Mouse (Mus musculus) ES-CJ7 (cell line): ENCODE measurements around the gene Galnt17.

Source experiments
- DNase-seq: peaks from one replicate; pipeline ENCODE4 v3.0.0; 2011; ENCODE audit warnings: low read depth, low spot score

Gene Galnt17

DNA sequence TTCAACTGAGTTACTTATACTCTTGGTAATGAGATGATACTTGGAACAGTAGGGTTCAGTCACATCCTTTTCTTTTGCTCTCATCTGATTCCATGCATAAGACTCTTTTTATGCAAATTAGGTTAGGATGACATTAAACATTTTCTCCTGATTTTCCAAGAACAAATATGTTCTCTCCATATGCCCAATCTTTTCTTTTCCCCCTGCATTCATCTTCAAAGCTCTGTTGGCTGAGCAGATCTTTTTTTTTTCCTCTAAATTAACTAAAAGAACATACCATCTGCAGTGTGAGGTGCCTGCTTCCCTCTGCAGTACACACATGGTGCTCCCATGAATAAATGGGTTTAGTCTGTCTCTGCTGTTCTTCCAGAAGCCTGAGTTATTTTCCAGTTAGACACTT is 173.5 kb downstream of the Galnt17 start:
- DNase-seq: no peak

DNA sequence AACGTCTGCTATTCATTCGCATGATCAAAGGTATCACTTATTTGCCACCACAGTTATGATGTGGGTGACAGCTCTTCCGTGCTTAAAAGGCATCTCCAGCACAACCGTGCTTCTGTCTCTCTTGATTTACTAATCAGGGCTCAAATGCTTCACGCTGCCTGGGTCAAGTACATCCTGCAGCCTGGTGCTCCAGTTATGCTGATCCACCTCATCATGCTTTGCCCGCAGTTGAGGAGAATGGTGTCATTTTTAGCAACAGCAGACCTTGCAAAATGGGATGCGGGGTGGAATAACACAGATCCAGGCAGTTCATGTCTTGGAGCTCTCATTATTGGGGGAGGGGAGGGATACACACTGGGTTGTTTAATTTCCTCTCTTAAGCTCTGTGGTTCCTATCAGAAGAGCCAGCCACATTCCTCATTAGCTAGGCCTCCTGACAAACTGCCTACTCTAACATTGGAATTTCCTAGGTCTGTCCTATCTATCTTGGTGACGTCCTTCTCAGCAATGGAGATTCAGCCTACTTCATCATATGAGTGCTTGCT is 187.9 kb downstream of the Galnt17 start:
- no peak for DNase-seq

DNA sequence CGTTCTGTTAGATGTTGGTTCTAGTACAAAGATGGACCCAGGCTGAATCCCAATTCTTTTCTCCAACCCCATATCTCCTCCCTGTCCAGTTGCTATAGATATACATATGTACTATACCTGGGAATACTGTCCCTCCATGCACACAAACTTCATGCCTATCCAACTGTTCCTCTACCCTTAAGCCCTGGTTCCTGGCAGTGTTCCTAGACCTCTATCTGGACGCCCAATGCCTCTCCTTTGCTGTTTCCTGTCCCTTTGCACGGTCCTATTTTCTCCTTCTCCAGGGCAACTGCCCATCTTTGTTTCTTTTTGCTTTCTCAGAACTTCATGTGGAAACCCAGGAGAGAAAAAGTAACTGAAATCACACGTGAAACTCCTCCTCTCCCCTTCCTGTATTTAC is 188.4 kb downstream of the Galnt17 start:
- DNase-seq: no peak

DNA sequence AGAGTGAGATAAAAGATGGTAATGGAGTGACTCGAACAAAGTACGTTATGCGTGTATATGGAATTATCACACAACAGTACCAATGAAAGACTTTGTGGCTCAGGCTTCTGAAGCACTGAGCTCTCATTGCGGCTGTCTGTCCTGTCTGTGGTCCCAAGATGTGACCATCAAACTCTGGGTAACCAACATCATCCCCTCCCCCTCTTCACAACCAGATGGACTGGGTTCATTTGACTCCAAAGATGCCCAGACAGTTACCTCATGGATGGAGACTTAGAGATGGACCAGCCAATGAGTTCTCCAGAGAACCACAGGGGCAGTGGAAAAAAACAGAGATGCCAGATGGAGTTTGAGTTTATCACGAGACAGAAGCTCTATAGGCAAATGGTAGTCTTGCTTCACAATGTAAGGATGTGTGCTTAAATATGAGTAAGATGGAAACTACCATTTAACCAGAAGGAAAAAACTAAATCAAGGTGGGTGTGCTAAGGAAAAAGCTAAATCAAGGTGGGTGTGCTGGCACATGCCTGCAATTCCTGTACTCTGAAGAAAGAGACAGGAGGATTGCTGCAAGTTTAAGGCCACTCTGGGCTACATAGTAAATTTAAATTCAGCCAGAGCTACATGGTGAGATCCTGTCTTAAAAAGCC is 190.8 kb downstream of the Galnt17 start:
- no peak for DNase-seq

DNA sequence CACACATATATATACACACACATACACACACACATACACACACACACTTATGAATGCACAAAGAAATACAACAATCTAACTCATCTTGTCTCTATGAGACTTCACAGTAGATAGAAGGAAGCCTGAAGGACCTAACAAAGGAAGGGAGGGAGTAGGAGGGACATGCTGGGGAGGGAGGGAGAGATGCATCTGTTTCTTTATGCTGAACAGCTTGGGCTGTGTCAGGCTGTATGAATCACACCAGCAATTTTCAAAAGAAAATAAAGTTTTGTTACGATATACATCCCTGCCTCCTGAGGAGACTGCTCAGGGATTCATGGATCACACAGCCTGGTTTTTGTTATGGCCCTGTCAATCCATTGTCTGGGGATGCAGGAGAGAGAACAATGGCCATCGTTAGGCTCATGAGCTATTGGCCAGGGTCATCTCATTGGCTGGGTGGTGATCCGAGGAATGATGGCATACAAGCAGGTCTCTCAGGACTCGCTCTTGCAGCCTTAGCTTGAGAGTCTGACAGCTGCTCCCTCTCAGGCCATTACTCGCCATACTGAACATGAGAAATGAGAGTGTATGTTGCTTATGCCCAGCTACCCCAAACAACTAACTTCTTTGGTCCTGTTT is 194.3 kb downstream of the Galnt17 start:
- DNase-seq: no peak

DNA sequence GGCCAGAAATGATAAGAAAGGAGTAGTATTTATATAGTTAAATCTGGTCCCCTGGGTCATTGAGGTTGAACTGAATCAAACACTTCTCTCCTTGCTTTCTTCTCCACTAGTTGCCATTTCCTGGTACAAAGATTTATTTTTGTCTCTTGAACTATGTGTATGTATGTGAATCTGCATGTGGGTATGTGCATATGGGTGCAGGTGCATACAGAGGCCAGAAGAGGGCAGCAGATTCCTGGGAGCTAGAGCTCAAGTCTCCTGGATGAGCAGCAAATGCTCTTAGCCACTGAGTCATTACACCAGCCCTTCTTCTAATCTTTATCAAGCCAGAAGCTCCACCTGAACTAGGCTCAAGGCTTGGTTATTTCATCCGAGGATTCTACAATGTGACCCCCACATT is 201.1 kb downstream of the Galnt17 start:
- DNase-seq: peak; percentile 44

DNA sequence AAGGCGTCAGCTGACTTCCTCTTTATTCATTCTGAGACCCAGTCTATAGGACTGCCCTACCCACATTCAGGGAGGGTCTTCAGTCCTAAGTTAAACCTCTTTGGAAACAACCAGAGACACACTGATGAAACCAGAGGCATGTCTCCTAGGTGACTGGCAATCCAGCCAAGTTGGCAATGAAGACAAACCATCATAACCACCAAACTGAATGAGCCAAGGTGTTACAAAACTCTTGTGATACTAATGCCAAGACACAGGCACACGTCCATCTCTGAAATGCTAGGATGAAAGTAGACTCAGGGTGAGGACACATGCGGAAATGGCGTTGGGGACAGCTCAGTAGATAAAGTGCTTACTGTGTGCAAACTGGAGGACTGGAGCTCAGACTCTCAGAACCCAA is 211.5 kb downstream of the Galnt17 start:
- no peak for DNase-seq

DNA sequence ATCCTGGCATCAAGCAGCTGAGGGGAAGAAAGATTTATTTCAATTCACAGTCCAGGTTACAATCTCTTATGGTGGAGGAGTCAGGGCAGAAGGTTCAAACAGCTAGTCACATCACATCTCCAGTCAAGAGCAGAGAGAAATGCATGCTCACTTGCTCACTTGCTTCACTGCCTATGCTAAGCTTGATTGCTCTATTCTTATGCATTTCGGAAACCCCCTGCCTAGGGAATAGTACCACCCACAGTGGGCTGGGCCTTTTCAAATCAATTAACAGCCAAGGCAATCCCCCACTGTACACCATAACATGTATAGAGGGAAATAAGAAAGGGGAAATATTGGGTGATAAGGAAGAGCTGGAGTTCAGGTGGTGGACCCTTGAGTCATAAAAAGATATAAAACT is 212.7 kb downstream of the Galnt17 start:
- DNase-seq: peak; percentile 71

DNA sequence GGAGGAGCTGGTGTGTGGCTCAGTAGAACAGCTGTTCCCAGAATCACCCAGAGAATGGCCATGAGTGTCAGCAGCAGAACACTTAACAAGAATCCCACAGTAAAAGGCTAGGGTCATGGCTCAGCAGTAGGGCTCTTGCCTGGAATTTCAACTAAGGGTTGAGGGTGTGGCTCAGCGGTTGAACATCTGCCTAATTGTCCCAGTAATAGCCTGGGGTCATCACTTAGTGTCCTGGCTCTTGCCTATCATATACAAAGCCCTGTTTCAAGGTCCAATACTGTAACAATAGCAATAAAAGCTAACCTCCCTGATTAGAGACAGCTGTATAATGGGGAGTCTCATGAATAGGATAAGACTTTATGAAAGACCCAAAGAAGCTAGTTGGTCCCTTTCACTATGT is 213.5 kb downstream of the Galnt17 start:
- DNase-seq: peak; percentile 70

DNA sequence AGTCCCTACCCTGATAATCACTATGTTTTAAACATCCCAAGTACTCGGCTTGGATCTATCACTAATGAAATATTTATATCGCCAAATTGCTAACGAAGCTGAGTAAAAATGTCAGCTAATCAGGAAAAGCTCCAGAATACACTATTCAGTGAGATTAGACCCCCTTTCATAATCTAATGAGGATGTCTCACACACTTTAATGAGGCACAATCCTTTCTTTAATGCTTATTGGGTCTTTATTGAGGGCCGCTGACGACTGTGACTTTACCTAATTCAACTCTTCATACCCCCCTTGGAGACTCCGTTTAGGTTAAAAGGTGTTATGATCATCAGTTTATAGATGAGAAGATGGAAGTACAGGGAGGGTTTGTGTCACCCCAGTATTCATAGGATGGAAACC is 214.2 kb downstream of the Galnt17 start:
- no peak for DNase-seq

DNA sequence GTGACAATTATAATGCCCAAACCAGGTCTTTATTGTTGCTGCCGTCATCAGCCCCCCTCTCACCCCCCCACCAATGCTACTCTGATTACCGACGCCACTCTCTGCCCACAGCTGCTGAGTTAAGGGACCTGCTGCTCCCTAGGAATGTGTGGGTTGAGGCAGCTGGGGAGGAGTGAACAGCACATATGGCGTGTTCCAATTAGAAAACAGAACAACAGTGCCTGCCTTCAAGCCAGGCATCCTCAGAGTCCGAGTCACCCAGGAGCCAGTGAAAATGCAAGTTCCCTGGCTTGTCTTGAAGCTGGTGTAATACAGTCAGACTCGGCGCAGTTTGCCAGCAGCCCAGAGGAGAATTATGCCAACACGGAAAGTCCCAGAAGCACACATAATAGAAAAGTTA is 218.4 kb downstream of the Galnt17 start:
- DNase-seq: no peak

DNA sequence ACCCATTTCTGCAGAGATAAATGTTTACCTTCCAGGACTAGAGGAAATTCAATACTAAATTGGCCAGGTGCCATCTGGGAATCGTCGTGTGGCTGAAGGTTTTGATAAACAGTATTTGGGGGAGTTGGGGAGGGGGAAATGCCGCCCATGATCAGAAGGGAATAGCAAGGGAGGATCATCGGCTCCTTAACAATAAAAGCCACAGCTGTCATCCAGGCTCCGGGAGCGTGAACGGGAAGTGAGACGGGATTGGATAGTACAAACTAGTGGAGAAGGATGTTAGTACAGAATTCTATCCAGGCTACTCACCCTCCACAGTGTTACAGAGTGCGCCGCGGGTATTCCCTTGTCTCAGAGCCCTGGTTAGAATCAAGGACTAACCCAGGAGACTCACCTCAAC is 219.4 kb downstream of the Galnt17 start:
- DNase-seq: no peak

DNA sequence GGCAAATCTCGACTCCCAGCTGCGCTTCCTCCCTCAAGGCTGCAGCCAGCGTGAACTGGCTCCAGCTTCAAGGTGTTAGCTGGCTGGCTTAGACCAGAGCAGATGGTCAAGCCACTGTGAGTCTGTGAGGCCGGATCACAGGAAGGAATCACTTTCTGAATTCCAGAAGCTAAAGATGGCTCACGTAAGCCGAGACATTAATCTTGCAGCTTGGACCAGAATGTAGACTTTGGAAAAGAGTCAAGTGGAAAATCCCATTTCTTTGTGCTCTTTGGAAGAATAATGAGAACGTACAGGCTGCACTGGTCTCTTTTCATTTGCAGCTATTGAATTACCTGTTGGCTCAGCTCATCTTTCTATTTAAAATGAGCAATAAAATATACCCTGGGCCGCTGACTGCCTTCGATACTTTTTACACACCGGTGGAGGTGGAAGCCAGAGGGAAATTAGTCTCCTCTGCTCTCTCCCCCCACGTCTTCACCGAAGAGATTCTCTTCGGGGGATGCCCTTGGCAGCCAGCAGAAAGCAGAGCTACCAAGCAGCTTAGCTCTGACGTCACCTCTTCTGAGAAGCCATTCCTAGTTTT is 225.1 kb downstream of the Galnt17 start:
- no peak for DNase-seq

DNA sequence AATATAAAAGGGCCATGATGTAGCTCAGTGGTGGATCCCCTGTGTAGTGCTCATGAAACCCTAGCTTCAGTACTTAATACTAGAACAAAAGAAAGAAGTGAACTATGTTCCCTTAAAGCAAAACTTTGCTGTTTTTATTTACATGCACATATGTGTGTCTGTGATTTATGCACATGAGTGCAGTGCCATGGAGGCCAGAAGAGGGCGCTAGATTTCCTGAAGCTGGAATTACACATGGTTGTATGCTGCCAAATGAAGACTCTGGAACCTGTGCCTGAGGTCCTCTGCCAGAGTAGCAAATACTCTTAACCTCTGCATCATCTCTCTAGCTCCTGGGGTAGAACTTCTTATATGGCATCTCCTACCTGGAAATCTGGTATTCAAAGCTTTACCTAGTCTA is 230.6 kb downstream of the Galnt17 start:
- DNase-seq: peak; percentile 34

DNA sequence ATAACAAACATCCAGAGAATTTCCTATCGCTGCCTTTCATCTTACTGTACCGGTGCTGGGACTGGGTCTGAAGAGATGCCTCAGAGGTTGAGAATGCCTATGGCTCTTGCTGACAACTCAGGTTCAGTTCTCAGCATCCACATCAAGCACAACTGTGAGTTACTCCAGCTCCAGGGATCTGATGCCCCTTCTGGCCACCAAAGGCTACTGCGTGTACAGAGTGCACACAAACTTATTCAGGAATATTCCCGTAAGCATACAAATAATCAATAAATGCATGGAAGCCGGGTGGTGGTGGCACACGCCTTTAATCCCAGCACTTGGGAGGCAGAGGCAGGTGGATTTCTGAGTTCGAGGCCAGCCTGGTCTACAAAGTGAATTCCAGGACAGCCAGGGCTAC is 232.5 kb downstream of the Galnt17 start:
- DNase-seq: peak; percentile 19

DNA sequence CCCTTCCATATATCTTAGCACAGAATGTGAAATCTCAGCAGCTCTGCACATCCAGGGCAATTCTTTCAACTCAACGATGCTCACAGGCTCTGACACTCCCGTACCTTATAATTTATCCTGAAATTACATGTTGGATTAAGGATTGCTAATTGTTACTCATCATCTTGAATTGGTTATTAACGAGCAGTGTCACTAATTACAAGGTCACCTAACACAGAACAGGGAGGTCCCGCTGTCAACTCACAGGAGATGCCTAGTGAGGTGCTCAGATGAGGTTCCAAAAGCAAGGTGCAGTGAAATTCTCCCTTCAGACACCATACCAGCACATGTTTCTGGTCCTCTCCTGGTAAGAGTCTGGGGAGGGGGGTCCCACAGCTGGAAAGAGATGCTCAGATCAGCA is 234.0 kb downstream of the Galnt17 start:
- DNase-seq: no peak

DNA sequence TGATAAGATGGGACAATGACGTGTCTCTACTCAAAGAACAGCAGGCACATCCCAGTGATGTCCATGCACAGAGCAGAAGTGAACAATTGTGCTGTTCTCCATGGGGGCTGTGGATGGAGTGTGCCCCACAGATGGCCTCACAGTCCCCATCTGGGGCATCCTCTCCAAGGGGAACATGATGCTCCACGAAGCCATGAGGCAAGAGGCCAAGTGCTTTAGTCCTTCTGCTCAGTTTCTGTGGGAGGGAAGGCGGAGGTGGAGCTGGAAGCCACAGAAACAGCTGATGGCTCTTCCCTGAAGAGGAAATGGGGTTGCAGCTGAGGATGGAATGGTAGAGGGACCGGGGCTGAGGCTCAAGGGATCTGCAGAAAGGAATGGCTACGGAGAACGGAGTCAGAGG is 243.1 kb downstream of the Galnt17 start:
- no peak for DNase-seq

DNA sequence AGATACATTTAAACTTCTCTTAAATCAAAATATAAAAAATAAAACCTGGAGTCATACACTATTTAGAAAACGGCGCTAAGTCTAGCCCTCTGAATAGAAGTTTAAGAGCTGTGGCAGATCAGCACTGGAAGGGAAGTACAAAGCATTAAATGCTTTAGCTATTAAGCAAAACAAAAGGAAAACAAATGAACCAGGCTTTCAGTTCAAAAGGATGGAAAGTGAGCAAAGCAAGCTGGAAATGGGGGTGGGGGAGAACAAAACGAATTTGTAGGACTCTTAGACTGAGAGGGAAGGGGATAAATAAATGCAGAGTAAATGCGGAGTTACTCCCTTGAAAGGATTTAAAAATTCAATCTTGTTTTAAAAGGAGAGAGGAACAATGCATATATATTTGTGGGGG is 259.8 kb downstream of the Galnt17 start:
- DNase-seq: peak; percentile 48

DNA sequence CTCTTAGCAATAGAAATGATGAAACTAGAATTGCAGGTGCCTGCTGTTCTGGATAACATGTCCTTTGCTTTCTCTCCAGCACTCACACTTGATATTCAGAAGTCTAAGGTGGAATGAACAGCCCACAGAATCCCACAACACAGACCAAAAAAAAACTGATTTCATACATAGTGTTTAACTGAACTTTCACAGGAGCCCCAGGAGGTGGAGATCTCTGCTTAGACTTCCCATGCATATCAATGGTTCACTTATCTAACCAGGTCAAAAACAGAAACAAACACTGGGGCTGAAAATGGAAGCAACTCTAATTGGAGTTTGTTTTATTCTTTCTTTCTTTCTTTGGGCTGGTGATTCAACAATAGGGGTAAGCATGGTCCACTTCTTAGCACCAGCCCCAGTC is 265.2 kb downstream of the Galnt17 start:
- no peak for DNase-seq

DNA sequence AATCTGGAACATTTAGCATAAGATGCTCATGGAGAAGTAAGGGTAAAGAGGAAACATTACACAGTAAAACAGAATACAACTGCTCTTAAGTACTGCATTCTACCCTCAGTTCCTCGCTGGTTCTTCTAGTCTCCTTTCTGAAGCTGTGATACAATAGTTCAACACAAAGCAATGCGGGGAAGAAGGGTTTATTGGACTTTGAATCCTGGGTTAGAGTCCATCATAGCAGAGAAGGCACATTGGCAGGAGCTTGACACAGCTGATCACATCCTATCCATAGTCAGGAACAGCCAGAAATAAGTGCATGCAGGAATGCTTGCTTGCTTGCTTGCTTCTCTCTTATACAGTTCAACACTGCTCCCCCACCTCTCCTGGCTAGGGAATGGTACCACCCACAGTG is 267.9 kb downstream of the Galnt17 start:
- DNase-seq: no peak

DNA sequence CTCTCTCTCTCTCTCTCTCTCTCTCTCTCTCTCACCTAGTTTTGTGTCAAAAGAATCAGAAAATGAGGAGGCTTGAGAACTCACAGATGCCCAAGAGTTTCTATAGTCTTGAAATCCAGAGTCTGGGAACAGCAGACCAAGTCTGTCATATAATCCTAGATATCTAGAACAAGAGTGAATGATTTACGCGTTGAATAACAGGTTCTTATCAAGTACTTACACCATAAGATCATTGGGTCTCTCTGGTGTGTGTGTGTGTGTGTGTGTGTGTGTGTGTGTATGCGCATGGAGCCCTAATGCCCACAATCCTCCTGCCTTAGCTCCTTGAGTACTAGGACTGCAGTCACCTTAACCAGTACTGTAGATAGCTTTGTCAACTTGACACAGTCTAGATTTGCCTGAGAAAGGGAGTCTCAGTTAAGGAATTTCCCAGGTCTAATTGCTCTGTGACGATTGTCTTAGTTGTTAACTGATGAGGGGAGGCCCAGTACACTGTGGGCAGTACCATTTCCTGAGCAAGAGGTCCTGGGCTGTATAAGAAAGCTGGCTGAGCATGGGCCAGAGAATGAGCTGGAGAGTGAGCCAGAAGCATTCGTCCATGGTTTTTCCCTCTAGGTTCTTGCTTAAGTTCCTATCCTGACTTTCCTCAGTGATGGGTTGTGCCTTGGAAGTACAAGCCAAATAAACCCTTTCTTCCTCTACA is 268.5 kb downstream of the Galnt17 start:
- no peak for DNase-seq

DNA sequence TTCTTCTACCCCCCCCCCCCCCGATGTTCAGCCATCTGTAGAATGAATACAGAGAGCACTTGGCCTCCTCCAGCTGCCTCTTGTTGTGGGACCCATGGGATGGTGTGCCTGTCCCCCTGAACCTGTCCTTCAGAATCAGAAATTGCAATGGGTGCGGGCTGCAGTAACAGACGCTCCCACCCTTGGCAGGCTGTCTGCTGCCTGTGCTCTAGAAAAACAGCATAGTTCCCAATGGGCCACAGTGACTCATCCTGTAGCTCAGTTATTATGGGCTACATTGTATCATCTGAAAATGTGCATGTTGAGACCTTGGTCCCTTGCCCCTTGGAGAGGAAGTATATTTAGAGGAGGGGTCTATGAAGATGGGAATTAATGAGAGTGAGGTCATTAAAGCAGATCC is 283.8 kb downstream of the Galnt17 start:
- DNase-seq: no peak
